Mouse (Mus musculus): Measurements from ENCODE around the gene Arntl.

DNA sequence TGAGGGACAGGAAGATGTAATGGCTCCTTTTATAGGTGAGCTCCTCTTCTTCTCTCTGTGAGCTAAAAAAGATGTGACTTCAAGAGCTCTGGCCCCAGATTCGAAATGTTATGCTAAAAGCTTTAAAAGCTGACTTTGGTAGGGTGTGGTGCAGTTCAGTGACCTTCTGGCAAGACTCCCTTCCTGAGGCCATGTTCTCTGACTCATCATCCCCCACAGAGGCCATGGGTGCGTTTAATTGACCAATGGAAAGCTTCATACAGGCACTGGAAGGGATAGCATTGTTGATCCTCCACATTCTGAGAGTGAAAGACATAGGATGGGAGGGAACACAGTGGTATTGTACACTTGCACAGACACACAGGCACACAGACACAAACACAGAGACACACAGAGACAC is 34.8 kb upstream of the Arntl start:
- TF ChIP-seq CTCF (IDR thresholded peaks at IDR 0.05) = no peak
- no peak for TF ChIP-seq EP300 (IDR thresholded peaks at IDR 0.05)
